Comparison of ENCODE assay signal across 8 mouse cellular contexts in the genomic region with DNA sequence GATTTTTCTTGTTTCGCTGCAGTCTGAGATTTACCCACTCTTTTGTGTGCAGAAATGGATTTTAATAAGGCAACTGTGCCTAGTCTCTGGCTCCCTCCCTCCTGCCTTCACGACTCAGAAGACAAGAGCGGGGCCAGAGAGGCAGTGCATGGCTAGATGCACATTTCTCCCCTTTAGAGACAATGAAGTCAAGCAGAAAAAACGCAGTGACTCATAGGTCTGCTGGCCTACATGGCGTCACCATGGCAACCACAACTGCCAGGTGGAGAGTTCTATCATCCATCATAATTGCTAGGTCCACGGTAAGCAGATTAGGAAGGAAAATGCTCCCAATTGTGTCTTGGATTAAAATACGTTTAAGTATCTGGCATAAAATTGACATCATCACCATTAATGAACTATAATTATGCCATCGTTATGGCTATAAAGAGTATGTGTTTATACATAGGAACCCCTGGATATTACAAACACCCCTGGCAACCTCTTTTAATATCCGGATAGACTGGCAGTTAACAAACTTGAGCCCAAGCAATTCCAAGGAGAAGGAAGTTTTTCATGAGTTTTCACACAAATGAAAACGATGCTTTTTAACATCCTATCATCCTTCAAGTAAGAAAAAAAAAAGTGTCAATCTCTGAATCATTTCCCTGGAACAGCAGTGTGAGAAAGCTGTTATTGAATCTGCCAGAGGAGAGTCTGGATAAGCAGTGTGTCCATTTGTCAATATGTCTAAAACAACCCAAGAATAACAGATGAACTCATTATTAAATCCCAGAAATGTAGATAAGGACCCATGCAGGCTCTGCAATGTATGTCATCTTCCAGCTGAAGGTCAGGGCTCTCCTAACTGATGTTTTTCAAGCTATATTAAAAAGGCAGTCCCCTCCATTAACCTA.
DNase-seq lines count a peak whose midpoint lies in the region; ATAC-seq and TF ChIP-seq lines count a peak whose summit lies in the region.

No protein-coding gene starts in this region.

- H3K27ac ChIP-seq in limb, embryonic 11.5 days (replicated peaks; ENCODE audit: low read depth, low read length) = no peak overlapping the region
- no peak overlapping the region for H3K27ac ChIP-seq in limb, embryonic 10.5 days
- peak overlapping the region; percentile 56 for H3K27ac ChIP-seq in forebrain, embryonic 10.5 days
- no peak overlapping the region; the same call in 1 of the 2 replicates for H3K27ac ChIP-seq in left cerebral cortex, adult 2 months
- no peak overlapping the region for H3K27ac ChIP-seq in stomach, embryonic 16.5 days (ENCODE audit: low read length)

- WGBS in limb, embryonic 11.5 days = 66% methylated on average over 10 of the region's 10 CpGs
- 76% methylated on average over 10 of the region's 10 CpGs for WGBS in limb, embryonic 10.5 days
- 39% methylated on average over 10 of the region's 10 CpGs for WGBS in forebrain, embryonic 10.5 days
- 36% methylated on average over 10 of the region's 10 CpGs for WGBS in stomach, embryonic 16.5 days

- no peaks in the 10 kb centered on the region for H3K4me1 ChIP-seq in limb, embryonic 11.5 days (ENCODE audit: control insufficient read depth, insufficient read depth, low read length)
- H3K4me1 ChIP-seq in limb, embryonic 10.5 days = peaks cover 8% of the 10 kb centered on the region; the same call in 1 of the 2 replicates
- H3K4me1 ChIP-seq in forebrain, embryonic 10.5 days = peaks cover 20% of the 10 kb centered on the region
- H3K4me1 ChIP-seq in stomach, embryonic 16.5 days (ENCODE audit: control insufficient read depth, insufficient read depth, low read length) = no peaks in the 10 kb centered on the region

- H3K4me2 ChIP-seq in limb, embryonic 11.5 days (ENCODE audit: low read depth, severe bottlenecking) = no peak overlapping the region
- no peak overlapping the region for H3K4me2 ChIP-seq in stomach, embryonic 16.5 days (ENCODE audit: low read depth, low read length)

- no peak overlapping the region for H3K4me3 ChIP-seq in limb, embryonic 11.5 days (ENCODE audit: low read depth, low read length)
- H3K4me3 ChIP-seq in limb, embryonic 10.5 days = no peak overlapping the region
- H3K4me3 ChIP-seq in forebrain, embryonic 10.5 days = no peak overlapping the region
- no peak overlapping the region for H3K4me3 ChIP-seq in left cerebral cortex, adult 2 months
- no peak overlapping the region for H3K4me3 ChIP-seq in stomach, embryonic 16.5 days (replicated peaks; ENCODE audit: low read length)

- H3K9me3 ChIP-seq in limb, embryonic 11.5 days (ENCODE audit: control insufficient read depth, low read length) = no peaks in the 10 kb centered on the region
- no peaks in the 10 kb centered on the region for H3K9me3 ChIP-seq in limb, embryonic 10.5 days (replicated peaks)
- no peaks in the 10 kb centered on the region for H3K9me3 ChIP-seq in forebrain, embryonic 10.5 days
- H3K9me3 ChIP-seq in stomach, embryonic 16.5 days (replicated peaks; ENCODE audit: control insufficient read depth, low read length) = no peaks in the 10 kb centered on the region

- no peaks in the 10 kb centered on the region for H3K36me3 ChIP-seq in limb, embryonic 11.5 days (ENCODE audit: control insufficient read depth, insufficient read depth, low read length)
- no peaks in the 10 kb centered on the region for H3K36me3 ChIP-seq in limb, embryonic 10.5 days
- H3K36me3 ChIP-seq in forebrain, embryonic 10.5 days (replicated peaks) = no peaks in the 10 kb centered on the region
- no peaks in the 10 kb centered on the region for H3K36me3 ChIP-seq in stomach, embryonic 16.5 days (ENCODE audit: control insufficient read depth, insufficient read depth, low read length)

- no peak for TF ChIP-seq CTCF in left cerebral cortex, adult 2 months (IDR thresholded peaks at IDR 0.05)

- peak; percentile 31 for DNase-seq in limb, embryonic 11.5 days (ENCODE audit: low spot score)
- no peak for DNase-seq in limb, embryonic 10.5 days (ENCODE audit: low spot score)
- DNase-seq in adrenal gland, postnatal 25 days = peak; percentile 58
- peak; percentile 66 for DNase-seq in forebrain, embryonic 10.5 days (ENCODE audit: extremely low spot score, low spot score)
- DNase-seq in left cerebral cortex, adult 2 months (ENCODE audit: extremely low spot score in 1 of 2, low spot score in 2 of 2) = peak; percentile 35 to 46
- no peak for DNase-seq in kidney, adult 18-20 months
- no peak for DNase-seq in thymus, postnatal 0 days (ENCODE audit: low spot score)

- intact Hi-C loops in left cerebral cortex, adult 2 months (cut with DNase I) = no loop called here

- no peak for ATAC-seq in limb, embryonic 11.5 days (ENCODE audit: insufficient number of reproducible peaks, low FRiP score, low TSS enrichment, low read depth)
- ATAC-seq in stomach, embryonic 16.5 days (ENCODE audit: insufficient read depth, low FRiP score) = peak; percentile 47; the same call in 1 of the 2 replicates

- no peaks in the 10 kb centered on the region for H3K27me3 ChIP-seq in limb, embryonic 11.5 days (ENCODE audit: control insufficient read depth, insufficient read depth, low read length)
- no peaks in the 10 kb centered on the region for H3K27me3 ChIP-seq in limb, embryonic 10.5 days (ENCODE audit: low read depth, poor library complexity, severe bottlenecking)
- H3K27me3 ChIP-seq in forebrain, embryonic 10.5 days (ENCODE audit: poor library complexity, severe bottlenecking) = peaks cover 80% of the 10 kb centered on the region
- no peaks in the 10 kb centered on the region for H3K27me3 ChIP-seq in stomach, embryonic 16.5 days (ENCODE audit: control insufficient read depth, insufficient read depth, low read length)

- H3K9ac ChIP-seq in limb, embryonic 11.5 days (ENCODE audit: low read length) = no peak overlapping the region
- H3K9ac ChIP-seq in stomach, embryonic 16.5 days (ENCODE audit: low read length) = no peak overlapping the region

Comparison
In these comparisons a context has a peak if more than half of its experiments do, and no peak if none do; other contexts are left out.
1. DNase-seq: peak in limb, embryonic 11.5 days (single experiment), adrenal gland, postnatal 25 days (single experiment), forebrain, embryonic 10.5 days (single experiment) and left cerebral cortex, adult 2 months (2 of 2); none in limb, embryonic 10.5 days (single experiment), kidney, adult 18-20 months (single experiment) and thymus, postnatal 0 days (single experiment).